Mouse (Mus musculus) gastrocnemius, adult 18-20 months (tissue): ENCODE measurements at regions not wholly inside any gene's neighbourhood (a gene's known extent, or its start where the extent isn't known, plus 50 kb on each side); places are given as distances from the start of the nearest gene placed in this dataset.

Experiments used
- DNase-seq: peaks from one replicate; pipeline ENCODE4 v3.0.0; 2021; ENCODE audit warnings: low spot score

DNA sequence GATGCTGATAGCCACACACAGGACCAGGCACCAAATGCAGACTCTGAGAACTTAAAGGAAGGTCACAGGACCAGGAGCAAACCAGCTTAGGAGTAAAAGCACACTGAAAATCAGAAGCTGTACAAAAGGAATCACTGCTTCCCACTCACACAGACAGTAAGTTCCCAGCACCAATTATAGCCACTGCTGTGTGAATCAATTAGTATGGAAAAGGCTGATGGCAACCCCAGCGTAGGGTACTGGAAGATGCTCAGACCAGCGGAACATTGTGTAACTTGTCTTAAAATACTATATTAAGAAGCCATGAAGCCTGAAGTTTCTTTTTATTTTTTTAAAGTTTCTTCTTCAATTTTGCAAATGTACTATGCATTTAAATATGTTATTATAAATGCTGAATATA lies 115.8 kb downstream of the Lnpk start:
- DNase-seq = no peak

DNA sequence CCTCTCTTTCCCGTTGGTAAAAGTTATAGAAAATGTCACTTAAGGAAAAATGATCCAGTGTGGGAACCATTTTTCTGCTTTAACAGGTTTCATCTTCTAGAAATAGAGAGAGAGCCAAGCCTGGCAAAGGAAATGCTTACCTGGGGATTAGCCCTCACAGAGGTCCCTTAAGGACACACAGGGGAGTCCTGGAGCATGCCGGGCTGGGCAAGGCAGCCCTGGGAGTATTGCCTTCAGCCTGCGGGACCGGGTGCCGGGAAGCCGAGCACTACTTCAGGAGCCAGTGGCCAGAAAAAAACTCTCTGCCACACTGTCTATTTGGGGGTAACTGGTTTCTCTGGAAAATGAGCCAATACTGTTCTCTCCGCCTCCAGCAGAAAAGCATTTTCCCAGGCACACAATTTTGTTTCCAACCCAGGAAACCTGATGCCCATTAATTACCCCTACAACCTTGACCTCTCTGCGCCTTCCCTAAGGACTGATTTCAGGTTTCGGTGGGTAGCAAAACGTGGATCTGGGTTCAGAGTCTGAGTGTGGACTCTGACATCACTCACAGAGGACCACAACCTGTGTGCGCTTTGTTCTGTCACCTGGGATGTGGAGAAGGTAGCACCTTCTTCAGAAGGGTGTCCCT lies 117.9 kb downstream of the Lnpk start:
- peak; percentile 40 for DNase-seq

DNA sequence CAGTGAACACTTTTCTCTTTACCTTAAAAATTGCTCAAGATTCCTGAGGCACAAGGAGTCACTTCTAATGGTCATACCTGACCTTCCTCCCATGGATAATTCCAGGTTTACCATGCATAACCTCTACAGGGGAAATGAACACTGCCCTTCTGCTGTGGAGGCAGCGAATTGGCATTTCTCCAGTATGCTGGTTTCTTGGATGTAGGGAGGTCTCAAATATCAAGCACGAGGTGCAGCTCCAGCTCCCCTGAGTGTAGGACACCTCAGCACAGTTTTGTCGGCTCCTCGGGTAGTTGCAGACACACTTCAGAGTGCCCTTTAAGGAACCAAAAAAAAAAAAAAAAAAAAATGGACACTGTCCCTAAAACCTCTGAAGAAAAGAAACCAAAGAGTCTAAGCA lies 124.8 kb downstream of the Lnpk start:
- peak; percentile 64 for DNase-seq

DNA sequence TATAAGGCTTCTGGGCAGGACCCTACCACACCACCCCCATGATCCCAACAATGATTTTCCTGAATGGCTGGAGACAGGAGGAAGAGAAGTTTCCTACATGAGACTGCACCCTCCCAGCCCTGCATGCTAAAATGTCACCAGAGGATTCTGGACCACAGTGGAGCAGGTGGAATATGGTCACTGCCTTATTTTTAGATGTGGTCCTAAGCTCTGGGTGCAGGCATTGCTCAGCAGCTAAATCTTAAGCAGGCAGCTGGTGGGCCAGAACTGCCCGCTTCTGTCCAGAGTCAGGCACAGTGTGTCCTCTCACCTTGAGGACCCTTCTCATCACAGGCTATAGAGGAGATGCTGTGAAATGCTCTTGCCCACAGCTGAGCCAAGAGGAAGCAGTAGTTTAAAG lies 126.6 kb downstream of the Lnpk start:
- DNase-seq = peak; percentile 14

DNA sequence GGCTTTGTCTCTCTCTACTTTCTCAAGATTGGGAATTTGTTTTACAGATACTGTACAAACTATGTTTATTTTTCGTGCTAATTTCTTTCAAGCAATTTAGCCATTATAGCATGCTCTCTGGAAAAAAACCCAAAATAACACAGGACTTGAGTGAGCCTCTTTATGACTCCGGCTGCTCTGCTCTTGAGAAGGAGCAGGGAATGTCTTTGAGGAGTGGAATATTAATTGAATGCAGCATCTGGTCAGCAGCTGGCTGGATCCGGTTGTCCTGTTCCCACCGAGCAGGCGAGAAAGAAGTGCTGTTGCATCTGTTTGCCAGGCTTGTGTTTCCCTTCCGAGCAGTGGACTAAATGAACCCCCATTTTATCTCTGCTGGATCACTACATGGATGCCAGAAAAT lies 127.7 kb downstream of the Lnpk start:
- DNase-seq = no peak

DNA sequence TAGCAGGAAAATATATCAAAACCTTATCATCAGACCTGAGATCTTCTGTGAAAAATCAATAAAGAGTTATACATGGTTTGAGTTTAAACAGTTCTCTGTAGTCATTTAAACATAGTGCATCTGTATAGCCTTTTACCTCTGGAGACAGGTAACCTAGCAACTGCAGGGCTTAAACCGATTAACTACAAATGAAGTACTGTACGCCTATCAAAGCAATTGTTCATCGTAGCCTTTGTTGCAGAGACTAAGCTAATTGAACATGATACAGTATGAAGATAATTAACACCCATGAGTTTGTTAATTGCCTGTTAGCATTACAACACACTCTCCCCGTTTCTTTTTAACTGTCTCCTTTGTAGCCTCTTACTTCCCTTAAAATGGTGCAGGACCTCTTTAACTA lies 128.2 kb downstream of the Lnpk start:
- DNase-seq = no peak

DNA sequence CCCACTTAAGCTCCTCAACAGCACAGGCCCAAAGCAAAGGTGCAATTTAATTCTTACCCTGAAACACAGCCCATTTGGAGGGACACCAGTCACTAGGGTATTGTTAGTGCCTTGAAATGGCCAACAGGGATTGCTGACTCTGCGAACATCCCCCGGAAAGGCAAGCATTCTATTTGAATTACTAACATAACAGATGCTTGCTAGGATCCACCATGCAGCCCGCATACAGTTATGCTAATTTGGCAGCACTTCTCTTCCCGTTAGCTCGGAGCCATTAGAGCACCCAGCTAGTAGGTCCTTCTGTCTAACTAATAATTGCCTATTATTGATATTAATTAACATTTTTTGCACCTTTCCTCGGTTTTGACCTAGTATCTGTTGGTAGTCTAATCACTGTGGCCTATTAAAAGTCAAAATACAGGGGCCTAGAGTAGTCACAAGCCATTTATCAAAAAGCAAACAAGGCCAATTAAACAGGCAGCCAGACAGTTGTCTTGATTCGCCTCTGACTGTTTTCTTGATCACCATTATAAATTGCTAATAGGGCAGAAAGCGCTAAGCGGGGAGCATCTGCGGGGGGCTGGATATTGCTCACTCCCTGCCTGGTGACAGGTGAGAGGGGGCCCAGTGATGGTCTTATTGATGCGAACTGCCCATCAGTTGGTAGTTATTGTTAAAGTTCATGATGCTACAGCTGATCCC lies 129.0 kb downstream of the Lnpk start:
- no peak for DNase-seq

DNA sequence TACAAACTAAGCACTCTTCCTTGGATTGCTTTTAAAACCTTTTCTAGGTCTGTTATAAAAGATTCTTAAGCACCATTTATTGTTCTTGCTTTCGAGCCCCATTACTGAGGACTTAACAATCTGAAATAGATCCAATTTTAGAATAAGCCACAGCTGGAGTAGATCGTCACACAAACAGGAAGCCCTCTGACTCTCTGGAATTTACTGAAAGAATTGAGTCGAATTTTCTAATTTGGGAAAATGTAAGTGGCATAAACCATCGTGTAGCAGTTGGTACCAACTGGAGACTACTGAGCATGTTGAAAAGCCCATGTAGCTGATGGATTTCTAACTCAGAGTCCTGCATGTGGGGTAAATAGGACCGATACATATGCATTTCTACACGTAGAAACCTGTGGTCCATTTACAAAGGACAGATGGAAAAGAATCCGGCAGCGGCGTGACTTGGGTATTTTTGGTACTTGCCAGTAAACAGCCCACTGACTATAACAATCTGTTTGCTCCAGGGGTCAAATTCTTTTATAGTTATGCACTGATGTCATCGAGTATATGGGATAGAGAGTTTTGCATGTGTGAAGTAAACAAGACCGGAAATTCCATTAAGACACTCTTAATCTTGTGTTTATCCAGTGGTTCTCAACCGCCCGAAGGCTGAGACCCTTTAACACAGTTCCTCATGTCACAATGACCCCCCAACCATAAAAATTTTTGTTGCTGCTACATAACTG lies 143.9 kb downstream of the Lnpk start:
- DNase-seq = no peak

DNA sequence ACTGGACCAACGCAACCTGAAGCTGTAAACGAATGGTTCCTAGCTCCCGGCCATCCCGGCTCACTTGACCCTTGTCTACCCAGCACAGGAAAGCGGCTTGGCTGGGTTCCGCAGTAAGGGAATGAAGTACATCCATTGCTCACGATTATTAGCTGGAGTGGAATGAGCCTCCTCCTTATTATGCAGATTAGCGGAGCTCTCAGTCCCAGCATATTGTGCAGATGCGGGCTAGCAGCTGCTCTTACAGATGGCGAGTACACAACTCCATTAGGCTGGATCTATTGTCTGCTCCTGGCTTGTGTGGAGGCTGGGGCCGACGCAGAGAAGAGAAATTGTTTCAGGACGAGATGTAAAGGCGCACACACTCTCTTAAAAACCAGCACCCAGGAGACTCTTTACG lies 152.5 kb downstream of the Lnpk start:
- DNase-seq = no peak

DNA sequence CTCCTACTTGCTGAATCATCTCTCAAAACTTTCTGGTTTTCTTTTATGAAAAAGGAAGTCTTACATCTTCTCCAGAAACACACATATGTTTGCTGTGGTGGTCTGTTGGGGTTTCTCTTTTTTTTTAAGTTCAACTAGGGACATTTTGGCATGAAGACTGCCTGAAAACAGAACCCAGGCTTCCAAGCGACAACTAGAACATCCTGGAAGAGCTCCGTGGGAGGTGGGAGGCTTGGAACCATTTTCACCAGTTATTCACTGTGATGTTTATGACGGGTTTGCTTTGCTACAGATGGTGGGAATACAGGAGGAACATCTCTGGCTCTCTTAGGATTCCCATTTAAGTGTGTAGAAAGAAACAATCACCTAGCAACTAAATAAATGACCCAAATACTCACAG lies 154.5 kb downstream of the Lnpk start:
- no peak for DNase-seq

DNA sequence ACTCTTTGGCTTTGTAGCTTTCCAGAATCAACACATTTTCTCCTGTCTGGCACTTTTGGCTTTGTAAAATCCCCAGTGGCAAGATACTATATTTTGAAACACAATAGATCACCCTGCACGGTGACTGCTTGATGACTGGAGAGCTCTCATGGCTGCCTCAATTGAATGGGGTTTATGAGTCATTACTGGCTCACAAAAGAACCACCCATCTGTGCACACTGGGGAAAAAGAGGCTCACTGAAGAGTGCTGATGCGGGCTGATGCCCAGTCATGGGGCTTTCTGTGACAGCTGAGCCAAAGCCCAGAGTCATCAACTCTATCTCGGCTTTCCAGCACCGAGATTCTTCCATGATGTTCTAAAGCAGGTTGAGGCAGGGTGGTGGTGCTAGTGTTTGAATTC lies 163.1 kb downstream of the Lnpk start:
- DNase-seq = no peak

DNA sequence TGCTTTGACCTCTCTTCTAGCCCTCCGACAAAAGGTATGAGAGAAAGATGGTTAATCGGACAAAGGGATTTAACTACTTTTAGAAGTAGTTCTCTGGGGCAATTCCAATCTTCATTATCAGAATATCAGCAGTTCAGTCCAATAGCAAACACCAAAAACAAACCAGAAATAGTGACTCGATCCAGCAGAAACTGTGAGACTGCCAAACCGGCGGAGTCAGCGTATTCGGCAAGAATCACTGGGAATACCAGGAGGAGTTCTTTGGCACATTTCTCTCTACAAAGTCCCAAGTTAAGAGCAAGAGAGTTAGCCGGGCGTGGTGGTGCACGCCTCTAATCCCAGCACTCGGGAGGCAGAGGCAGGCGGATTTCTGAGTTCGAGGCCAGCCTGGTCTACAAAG lies 164.5 kb downstream of the Lnpk start:
- DNase-seq = no peak

DNA sequence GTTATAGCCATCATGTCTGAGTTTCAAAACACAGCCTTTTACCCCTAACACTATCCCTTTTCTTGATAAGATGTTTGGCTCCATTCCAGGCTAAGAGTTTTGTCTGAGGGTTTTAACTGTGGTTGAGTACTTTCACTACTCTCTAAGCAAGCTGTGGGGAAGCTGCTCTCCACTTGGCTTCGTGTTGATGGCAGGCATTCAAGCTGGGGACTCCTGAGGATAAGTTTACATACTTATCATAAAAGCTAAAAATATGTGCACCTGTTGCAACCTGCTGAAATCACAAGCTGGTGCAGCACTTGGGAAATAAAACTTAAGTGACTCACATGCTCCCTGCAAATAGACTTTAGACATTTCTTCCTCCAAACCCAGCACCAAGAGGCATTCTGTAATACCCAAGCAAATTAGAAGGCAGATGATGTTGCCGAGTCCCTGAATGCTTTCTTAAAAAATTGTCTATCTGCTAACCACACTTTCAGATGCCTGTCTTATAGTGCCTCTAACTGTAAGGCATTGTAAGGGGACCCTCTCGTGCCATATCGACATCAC lies 169.3 kb downstream of the Lnpk start:
- peak; percentile 82 for DNase-seq

DNA sequence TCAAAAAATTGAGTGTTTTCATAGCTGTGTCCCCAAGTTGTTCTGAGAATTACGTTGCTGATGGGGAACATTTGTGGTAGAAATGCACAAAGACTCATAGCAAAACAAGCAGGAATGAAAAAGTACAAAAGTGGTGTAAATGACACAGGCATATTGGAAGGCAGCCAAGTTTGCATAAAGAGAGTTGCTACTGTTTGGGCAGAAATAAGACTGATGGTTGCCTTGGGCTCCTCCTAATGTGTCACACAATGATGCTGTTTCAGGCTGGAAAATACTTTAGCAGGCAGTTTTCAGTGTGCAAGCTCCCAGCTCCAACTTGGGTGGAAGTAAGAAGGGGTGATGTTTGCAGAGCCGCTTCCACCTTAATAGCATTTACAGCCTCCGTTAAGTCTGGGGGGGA lies 174.7 kb downstream of the Lnpk start:
- no peak for DNase-seq

DNA sequence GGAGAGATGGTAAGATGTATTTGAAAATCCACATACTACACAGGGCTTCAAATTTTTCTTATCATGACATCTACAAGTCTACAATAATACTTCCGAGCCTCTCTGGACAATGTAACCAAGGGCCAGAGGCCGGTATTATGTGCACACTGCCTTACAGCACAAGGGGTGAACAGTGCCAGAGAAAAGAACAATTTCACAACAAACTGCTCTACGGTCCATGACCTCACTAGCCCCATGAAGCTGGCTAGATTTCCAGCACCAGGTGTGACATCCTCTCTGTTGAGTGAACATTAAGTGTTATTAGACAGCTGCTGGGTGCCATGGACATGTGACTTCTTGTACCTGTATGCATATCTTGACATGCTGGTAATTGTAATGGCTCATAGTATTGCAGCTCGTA lies 188.2 kb downstream of the Lnpk start:
- DNase-seq = no peak

DNA sequence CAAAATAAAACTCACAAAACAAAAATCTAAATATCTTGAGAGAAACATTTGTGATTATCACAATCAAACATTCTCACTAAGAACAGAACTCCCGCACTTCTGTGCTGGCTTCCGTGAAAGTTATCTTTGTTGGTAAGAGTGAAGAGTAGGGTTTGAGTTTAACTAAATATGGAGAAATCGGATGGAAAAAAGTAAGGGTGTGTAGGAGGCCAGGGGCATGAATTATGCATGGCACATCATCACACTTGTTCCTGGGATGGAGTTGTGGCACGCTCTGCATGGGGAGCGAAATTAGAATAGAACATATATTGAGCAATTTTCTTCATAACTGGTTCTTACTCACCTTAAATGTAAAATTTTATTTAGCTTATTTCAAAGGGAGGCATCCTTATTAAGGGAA lies 191.2 kb downstream of the Lnpk start:
- DNase-seq = no peak

DNA sequence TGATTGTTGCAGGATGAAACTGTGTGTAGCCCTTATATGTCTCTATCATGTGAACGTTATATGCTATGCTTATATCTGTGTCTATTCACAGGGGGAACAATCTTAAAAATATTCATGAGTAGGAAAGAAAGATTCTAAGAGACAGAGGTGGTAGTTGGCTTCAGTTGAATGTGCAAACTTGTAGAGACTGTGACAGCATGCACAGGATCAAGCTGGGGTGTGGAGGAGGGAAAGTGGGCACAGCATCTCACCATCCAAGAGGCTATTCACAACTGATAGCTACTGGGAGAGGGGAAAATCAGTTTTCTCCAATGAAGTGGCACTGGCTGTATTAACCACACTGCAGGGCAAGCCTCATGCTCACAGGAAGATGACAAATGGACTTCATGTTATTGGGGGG lies 194.3 kb downstream of the Lnpk start:
- no peak for DNase-seq

DNA sequence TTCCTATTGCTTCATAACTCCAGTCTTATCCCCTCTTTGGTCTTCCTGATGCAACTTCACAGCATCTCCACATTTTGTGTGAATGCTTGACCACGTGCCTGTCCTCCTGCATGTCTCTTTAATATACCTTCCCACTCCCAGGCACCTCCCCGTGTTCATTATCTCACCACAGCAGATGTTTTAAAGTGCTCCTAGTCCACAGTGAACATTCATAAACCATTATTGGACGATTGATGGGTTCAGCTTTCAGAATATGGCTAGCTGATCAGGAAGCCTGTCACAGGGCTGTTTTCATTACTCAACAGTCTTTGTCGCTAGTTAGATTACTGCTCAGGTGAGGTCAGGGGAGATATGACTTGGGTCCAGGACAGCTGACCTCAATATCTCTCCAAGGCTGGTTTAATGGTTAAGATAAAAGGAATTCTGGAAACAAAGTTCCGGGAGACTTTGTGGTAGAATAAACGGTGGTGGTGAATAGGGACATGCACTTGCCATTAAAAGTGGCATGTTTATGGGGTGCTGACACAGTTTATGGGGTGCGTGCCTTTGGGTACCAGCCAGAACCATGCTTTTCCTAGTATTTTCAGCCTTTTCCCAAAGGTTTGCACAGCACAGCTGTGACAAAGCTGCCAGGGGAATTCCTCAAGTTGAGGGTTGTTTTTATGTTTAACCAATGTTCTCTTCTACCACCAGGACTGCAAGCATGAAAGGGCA lies 198.5 kb downstream of the Lnpk start:
- no peak for DNase-seq

DNA sequence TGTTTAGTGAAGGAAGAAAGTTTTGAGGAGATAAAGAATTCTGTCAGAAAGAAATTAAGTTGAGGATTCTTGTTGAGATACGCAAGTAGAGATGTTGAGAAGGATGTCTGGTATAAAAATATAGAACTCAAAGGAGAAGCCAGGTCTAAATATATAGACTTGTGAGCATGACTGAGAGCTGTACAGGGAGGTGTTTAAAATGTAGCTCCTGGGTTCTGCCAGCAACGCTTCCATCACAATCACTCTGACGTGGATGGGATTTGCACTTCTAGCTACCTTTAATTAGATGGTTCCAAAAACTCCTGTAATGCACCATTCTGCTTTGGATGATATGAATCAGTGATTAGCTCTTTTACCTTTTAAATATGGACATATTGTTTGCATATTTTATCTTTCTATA lies 200.5 kb downstream of the Lnpk start:
- DNase-seq = no peak

DNA sequence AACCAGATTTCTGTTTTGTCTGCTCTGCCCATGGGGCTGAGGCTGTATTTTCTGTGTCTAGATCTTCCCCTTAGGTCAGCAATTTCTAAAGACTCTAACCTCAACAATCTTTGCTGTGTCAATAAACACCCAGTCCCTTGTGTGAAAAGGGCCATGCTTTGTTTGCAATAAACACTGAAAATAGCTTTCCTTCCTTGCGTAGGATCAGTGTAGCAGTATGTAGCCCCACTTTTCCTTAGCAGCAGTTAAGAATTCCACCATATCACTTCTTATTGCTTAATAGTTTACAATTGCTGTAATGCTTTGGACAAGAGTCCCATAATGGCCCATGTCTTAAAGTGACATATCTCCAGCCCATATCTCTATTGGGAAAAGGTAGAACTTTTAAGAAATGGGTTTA lies 205.3 kb downstream of the Lnpk start:
- DNase-seq = no peak

DNA sequence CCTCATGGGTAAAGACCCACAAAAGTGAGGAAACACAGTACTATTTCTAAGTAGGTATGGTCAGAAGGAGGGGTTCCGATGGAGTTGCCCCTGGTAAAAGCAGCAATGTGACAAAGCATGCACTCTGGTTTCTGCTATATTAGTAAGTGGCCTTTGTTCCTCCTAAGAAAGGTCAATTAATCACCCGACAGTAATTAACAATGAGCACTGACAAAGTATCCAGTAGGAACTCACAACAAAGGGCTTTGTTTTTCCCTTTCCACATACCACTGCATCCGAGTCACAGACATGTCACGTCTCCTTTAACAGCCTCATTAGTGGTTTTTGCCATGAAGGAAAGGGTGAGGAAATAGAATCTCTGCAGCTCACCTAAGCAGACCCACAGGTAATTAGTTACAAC lies 206.2 kb downstream of the Lnpk start:
- DNase-seq = no peak

DNA sequence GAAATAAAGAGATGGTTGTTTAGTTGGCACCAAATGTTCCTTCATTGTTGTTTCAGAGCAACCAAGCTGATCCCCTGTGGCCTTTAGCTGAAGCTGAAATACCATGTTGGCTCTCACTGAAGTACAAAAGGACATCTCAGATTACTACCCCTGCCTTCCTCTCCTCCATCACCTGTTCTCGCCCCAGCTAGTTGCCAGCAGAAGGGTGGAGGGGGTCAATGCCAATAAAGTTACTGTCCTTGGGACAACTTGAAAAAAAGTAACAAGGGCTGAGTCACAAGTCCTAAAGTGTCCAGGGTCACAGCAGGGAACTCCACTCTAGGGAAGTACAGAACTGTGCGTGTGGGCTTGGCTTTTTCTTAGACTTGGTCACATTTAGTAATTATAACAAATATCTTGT lies 216.0 kb downstream of the Lnpk start:
- peak; percentile 58 for DNase-seq
